Mouse (Mus musculus): Measurements from ENCODE around the gene Tbc1d22a.

The Tbc1d22a gene

GRCm38 (mm10) chr15:86507546-86507945 is 293.3 kb downstream of the Tbc1d22a start:
- DNase-seq (ENCODE audit: low spot score) = no peak

GRCm38 (mm10) chr15:86508406-86509176 is 294.3 kb downstream of the Tbc1d22a start:
- DNase-seq (ENCODE audit: low spot score) = no peak

GRCm38 (mm10) chr15:86509601-86510000 is 295.3 kb downstream of the Tbc1d22a start:
- no peak for DNase-seq (ENCODE audit: low spot score)

GRCm38 (mm10) chr15:86511181-86511580 is 296.9 kb downstream of the Tbc1d22a start:
- no peak for DNase-seq (ENCODE audit: low spot score)

GRCm38 (mm10) chr15:86513336-86513735 is 299.1 kb downstream of the Tbc1d22a start:
- DNase-seq (ENCODE audit: low spot score) = no peak

GRCm38 (mm10) chr15:86520201-86520600 is 305.9 kb downstream of the Tbc1d22a start:
- no peak for DNase-seq (ENCODE audit: low spot score)

- DNase-seq (ENCODE audit: low spot score) = no peak
Observed at GRCm38 (mm10) chr15:86535356-86535755, 321.1 kb downstream of the Tbc1d22a start.

- DNase-seq (ENCODE audit: low spot score) = no peak
Observed at GRCm38 (mm10) chr15:86542371-86542770, 328.1 kb downstream of the Tbc1d22a start.

- DNase-seq (ENCODE audit: low spot score) = no peak
Observed at GRCm38 (mm10) chr15:86544122-86544795, 330.0 kb downstream of the Tbc1d22a start.
